Mouse (Mus musculus) duodenum, adult 2 months (tissue): ENCODE data around the gene Gm3543. TPM values are rescaled to one million over a fixed set of nuclear protein-coding genes. Genes with fewer than 3 reads are reported as not detected.

Experiments used
- polyA plus RNA-seq: library from polyadenylated mRNA; depleted of rRNA; stranded (reverse); fragments of >200 nt; gene quantifications from 2 replicates; pipeline ENCODE4 v1.2.3, GENCODE M21; 2012; ENCODE audit warnings: low replicate concordance; rRNA removed

Gm3543 gene
- polyA plus RNA-seq = not detected in 2 replicates

GRCm38 (mm10) chr14:41983225-41983624 is at the start of gene Gm3543:
Gene Gm3543 (minus strand): TSS chr14:41983325.

GRCm38 (mm10) chr14:41967827-41968226 is 15.3 kb downstream of the Gm3543 start, which contains the start of gene Gm6401:
Gene Gm6401 (minus strand): TSS chr14:41967927.

GRCm38 (mm10) chr14:41943695-41944094 is 39.4 kb downstream of the Gm3543 start, which contains the start of gene 1700024B05Rik:
Gene 1700024B05Rik (plus strand): TSS chr14:41943995.

Other genes starting within 250 kb of the Gm3543 start
- gene Gm7929, start 232.7 kb downstream of the Gm3543 start, polyA plus RNA-seq = not detected in 2 replicates
- gene Gm47189, start 210.9 kb downstream of the Gm3543 start, polyA plus RNA-seq = not detected in 2 replicates
- not detected in 2 replicates for gene Gm7980, start 76.0 kb downstream of the Gm3543 start, polyA plus RNA-seq
- not detected in 2 replicates for gene 1700049E17Rik1, start 58.4 kb downstream of the Gm3543 start, polyA plus RNA-seq
- gene 1700024B05Rik, start 39.3 kb downstream of the Gm3543 start, polyA plus RNA-seq = not detected in 2 replicates
- not detected in 2 replicates for gene Gm6401, start 15.4 kb downstream of the Gm3543 start, polyA plus RNA-seq
- not detected in 2 replicates for gene Gm7951, start 134.0 kb upstream of the Gm3543 start, polyA plus RNA-seq
- not detected in 2 replicates for gene Gm17027, start 179.3 kb upstream of the Gm3543 start, polyA plus RNA-seq
- gene Gm3573, start 207.5 kb upstream of the Gm3543 start, polyA plus RNA-seq = not detected in 2 replicates